Mouse (Mus musculus): ENCODE measurements around the gene Gm10217.

DNA sequence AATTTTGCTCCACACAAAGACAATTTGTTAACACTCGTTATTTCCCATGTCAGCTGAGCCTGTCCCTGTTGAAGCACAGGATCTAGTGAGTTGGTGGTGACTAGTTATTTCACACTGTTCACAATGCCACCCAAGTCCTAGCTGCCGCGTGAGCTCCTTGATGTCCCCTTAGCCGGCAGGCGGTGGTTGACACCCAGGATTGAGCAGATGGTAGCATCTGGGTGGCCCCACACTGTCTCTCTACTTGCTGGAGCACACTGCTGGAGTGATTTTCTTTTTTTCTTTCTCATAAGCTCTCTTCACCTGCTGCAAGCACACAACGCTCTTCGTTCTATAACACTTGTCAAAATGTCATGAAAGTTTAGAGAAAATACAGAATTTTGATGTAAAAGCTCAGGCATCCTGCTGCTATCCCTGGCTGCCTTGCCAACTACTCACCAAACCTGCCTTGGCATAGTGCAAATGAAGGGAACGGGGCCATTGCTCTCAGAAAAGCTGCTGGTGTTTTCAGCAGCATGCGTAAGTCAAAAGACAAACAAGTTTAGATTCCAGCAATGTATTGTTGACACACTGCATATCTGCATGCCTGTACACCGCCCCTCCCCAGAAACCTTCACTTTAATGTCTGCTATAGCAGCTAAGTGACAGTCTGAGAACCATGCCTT, 3.4 kb upstream of the Gm10217 start:
- no peak for TF ChIP-seq POLR2A (IDR thresholded peaks at IDR 0.05; ENCODE audit: insufficient read depth, low read depth, low read length)
- TF ChIP-seq CTCF (IDR thresholded peaks at IDR 0.05; ENCODE audit: insufficient read depth, low read depth, low read length) = no peak
